Mouse (Mus musculus) myocyte (in vitro differentiated cells): ENCODE measurements around the gene Prss27.

ENCODE experiments used
- CEBPB ChIP-seq: IDR thresholded peaks from 2 replicates; pipeline ENCODE4 v1.6.1; 2011; ENCODE audit warnings: mild to moderate bottlenecking, moderate library complexity; ENCODE audit not compliant: poor library complexity, insufficient read depth, severe bottlenecking
- E2F4 ChIP-seq: IDR thresholded peaks from one replicate; pipeline ENCODE4 v1.6.1; 2011; ENCODE audit warnings: mild to moderate bottlenecking, control low read depth, moderate library complexity; ENCODE audit not compliant: insufficient read depth
- MAX ChIP-seq: IDR thresholded peaks from one replicate; pipeline ENCODE4 v1.6.1; 2011; ENCODE audit warnings: low read depth, mild to moderate bottlenecking, control low read depth
- MYOD1 ChIP-seq, 3 experiments: IDR thresholded peaks; one replicate each; pipeline ENCODE4 v1.6.1; 2011; ENCODE audit warnings: control low read depth in 2 of 3, low read depth in 2 of 3, mild to moderate bottlenecking in 2 of 3, moderate library complexity in 1 of 3; ENCODE audit not compliant: insufficient read length in 2 of 3, control insufficient read depth in 1 of 3
- MYOG ChIP-seq, 3 experiments: IDR thresholded peaks; one replicate each; pipeline ENCODE4 v1.6.1; 2011; ENCODE audit warnings: control low read depth in 2 of 3, low read depth in 2 of 3, mild to moderate bottlenecking in 2 of 3; ENCODE audit not compliant: insufficient read length in 2 of 3, control insufficient read depth in 1 of 3, insufficient read depth in 1 of 3
- POLR2A ChIP-seq: IDR thresholded peaks from one replicate; pipeline ENCODE4 v1.6.1; 2011; ENCODE audit warnings: low read depth, mild to moderate bottlenecking, control low read depth, moderate library complexity; ENCODE audit not compliant: insufficient read length
- POLR2AphosphoS2 ChIP-seq: IDR thresholded peaks from one replicate; pipeline ENCODE4 v1.6.1; 2011; ENCODE audit warnings: low read depth, control low read depth; ENCODE audit not compliant: insufficient read length
- SRF ChIP-seq: IDR thresholded peaks from one replicate; pipeline ENCODE4 v1.6.1; 2011; ENCODE audit warnings: low read depth; ENCODE audit not compliant: control insufficient read depth, insufficient read length
- TCF12 ChIP-seq: IDR thresholded peaks from one replicate; pipeline ENCODE4 v1.6.1; 2011; ENCODE audit warnings: mild to moderate bottlenecking, control low read depth; ENCODE audit not compliant: poor library complexity, insufficient read depth, severe bottlenecking
- USF1 ChIP-seq: IDR thresholded peaks from one replicate; pipeline ENCODE4 v1.6.1; 2011; ENCODE audit warnings: low read depth, mild to moderate bottlenecking, control low read depth, moderate library complexity

DNA sequence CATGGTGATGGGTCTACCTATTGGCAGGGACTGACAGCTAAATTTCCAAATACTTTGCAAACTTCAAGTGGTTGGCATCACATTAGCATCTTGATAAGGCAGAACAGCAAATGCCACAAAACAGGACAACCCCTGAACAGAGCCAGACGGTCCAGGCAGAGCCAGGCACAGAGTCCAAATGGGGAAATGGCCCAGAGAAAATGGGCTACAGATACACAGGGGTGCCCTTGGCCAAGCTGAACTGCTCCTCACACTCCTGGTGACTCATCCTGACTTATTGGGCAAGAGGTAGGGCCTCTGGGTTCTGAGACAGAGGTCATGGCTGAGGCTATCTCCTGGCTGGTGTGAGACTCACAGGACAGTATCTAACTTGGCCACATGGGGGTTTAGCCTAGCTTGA is 30.6 kb upstream of the Prss27 start:
- TF ChIP-seq POLR2A, result no peak
- no peak for TF ChIP-seq MAX
- TF ChIP-seq POLR2AphosphoS2, result no peak
- peak; percentile 86 for TF ChIP-seq CEBPB
- TF ChIP-seq E2F4, result no peak
- TF ChIP-seq MYOG (IDR thresholded peaks at IDR 0.05; ENCODE audit: control insufficient read depth in 1 of 3, insufficient read depth in 1 of 3, insufficient read length in 2 of 3, low read depth in 2 of 3), result no peak
- TF ChIP-seq USF1, result no peak
- no peak for TF ChIP-seq SRF
- no peak for TF ChIP-seq TCF12
- no peak for TF ChIP-seq MYOD1 (IDR thresholded peaks at IDR 0.05; ENCODE audit: control insufficient read depth in 1 of 3, insufficient read length in 2 of 3, low read depth in 2 of 3)
